ENCODE assay signal across 8 mouse cellular contexts in the genomic region with DNA sequence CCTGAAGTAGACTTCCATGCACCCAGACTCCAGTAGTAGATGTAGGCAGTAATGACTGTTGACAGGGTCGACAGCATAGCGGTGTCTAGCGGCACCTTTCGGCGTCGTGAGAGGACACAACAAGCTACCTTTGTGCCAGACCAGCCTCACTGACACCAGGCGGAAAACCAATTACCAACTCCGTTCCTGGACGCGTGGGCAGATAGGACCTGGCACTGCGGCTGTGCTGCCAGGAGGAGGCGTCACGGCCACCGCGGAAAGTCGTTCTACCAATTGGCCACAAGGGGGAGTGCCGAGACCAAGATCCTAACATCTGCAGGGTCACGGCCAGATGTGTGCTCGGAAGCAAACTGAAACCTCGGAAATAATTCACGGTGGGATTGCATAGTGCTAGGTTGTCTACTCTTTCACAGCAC. TPM values are rescaled to one million over a fixed set of nuclear protein-coding genes. Genes with fewer than 3 reads are reported as not detected.
DNase-seq lines count a peak whose midpoint lies in the region; ATAC-seq lines count a peak whose summit lies in the region.

No protein-coding gene starts in this region.

- peaks cover 49% of the 10 kb centered on the region for H3K27me3 ChIP-seq in hindbrain, embryonic 13.5 days

- peak; percentile 57 for ATAC-seq in hindbrain, embryonic 13.5 days (ENCODE audit: low FRiP score)

- H3K4me1 ChIP-seq in hindbrain, embryonic 13.5 days (replicated peaks) = peaks cover 11% of the 10 kb centered on the region; the same call in 1 of the 2 replicates

- H3K4me2 ChIP-seq in hindbrain, embryonic 13.5 days = peak overlapping the region; percentile 45

- H3K27ac ChIP-seq in hindbrain, embryonic 13.5 days = no peak overlapping the region

- no peak overlapping the region for H3K9ac ChIP-seq in hindbrain, embryonic 13.5 days

- H3K9me3 ChIP-seq in hindbrain, embryonic 13.5 days = no peaks in the 10 kb centered on the region

- H3K4me3 ChIP-seq in hindbrain, embryonic 13.5 days = 0 out of 2 replicates have a peak overlapping the region, but pooled peaks have one; percentile 12

- peak; percentile 95 for DNase-seq in NIH3T3 (ENCODE audit: low read depth)
- DNase-seq in cerebellum, postnatal 10 days = peak; percentile 78 to 81
- peak; percentile 29 to 74 for DNase-seq in frontal cortex, postnatal 14 days (ENCODE audit: low spot score in 2 of 2)
- peak; percentile 61 to 77 for DNase-seq in layer of hippocampus, postnatal 25 days (ENCODE audit: extremely low spot score in 1 of 2, low spot score in 1 of 2)
- DNase-seq in lung, postnatal 14 days = peak; percentile 84
- peak; percentile 80 for DNase-seq in ovary, postnatal 36 days (ENCODE audit: low spot score)
- DNase-seq in thymus, postnatal 25 days = peak; percentile 90

- no peaks in the 10 kb centered on the region for H3K36me3 ChIP-seq in hindbrain, embryonic 13.5 days

- WGBS in hindbrain, embryonic 13.5 days = 1% methylated on average over 21 of the region's 21 CpGs

RNA-seq across cellular contexts. Expression of a gene that starts 15.3 kb away (rescaled TPM):
- polyA plus RNA-seq in hindbrain, embryonic 13.5 days (2015; fragmentation: Nextera tagmentation; extraction: Ambion mirVana) = not detected in 2 replicates
- not detected for total RNA-seq in layer of hippocampus, postnatal 25 days (2021)

RNA-seq across cellular contexts. Expression of a gene that starts 31.0 kb away (rescaled TPM):
- 0.26 and 0.28 TPM in 2 replicates for polyA plus RNA-seq in hindbrain, embryonic 13.5 days (2015; fragmentation: Nextera tagmentation; extraction: Ambion mirVana)
- total RNA-seq in layer of hippocampus, postnatal 25 days (2021) = under 1 TPM; 0.12 to 0.14 TPM

RNA-seq across cellular contexts. Expression of a gene that starts 58.6 kb away (rescaled TPM):
- 0.50 and 0.51 TPM in 2 replicates for polyA plus RNA-seq in hindbrain, embryonic 13.5 days (2015; fragmentation: Nextera tagmentation; extraction: Ambion mirVana)
- total RNA-seq in layer of hippocampus, postnatal 25 days (2021) = 1 to 10 TPM; 2.7 to 2.8 TPM
